Mouse (Mus musculus) forebrain, embryonic 11.5 days (tissue): Measurements from ENCODE around the gene Tmem44. TPM values are rescaled to one million over a fixed set of nuclear protein-coding genes. Genes with fewer than 3 reads are reported as not detected.

Experiments used
- ATAC-seq: fragments of 200-750 bp; cut with Nextera tagmentation; replicated peaks from 2 replicates; pipeline ENCODE4 v1.8.0; 2017; ENCODE audit warnings: moderate TSS enrichment; ENCODE audit not compliant: low FRiP score
- DNase-seq: peaks from one replicate; pipeline ENCODE4 v3.0.0-alpha.2; 2017; ENCODE audit warnings: low spot score
- H3K27ac ChIP-seq: fragments of 300-500 bp; sonication (generic); 2 replicates; pipeline ENCODE4 v1.5.1; 2014; ENCODE audit warnings: low read depth, low read length
- H3K27me3 ChIP-seq: fragments of 300-500 bp; sonication (generic); 2 replicates; pipeline ENCODE4 v1.6.1; 2014; ENCODE audit warnings: mild to moderate bottlenecking, low read length, mixed read lengths; ENCODE audit not compliant: control insufficient read depth, insufficient read depth
- H3K36me3 ChIP-seq: fragments of 300-500 bp; sonication (generic); 2 replicates; pipeline ENCODE4 v1.6.1; 2014; ENCODE audit warnings: mild to moderate bottlenecking, low read length, moderate library complexity, mixed read lengths; ENCODE audit not compliant: control insufficient read depth, insufficient read depth
- H3K4me1 ChIP-seq: fragments of 300-500 bp; sonication (generic); replicated peaks from 2 replicates; pipeline ENCODE4 v1.6.1; 2014; ENCODE audit warnings: low read length, mixed read lengths; ENCODE audit not compliant: control insufficient read depth, insufficient read depth
- H3K4me2 ChIP-seq: fragments of 300-500 bp; sonication (generic); 2 replicates; pipeline ENCODE4 v1.6.1; 2014; ENCODE audit warnings: low read depth, mild to moderate bottlenecking, low read length, moderate library complexity, mixed read lengths; ENCODE audit not compliant: severe bottlenecking
- H3K4me3 ChIP-seq: fragments of 300-500 bp; sonication (generic); 2 replicates; pipeline ENCODE4 v1.5.1; 2014; ENCODE audit warnings: low read depth, low read length
- H3K9ac ChIP-seq: fragments of 300-500 bp; sonication (generic); 2 replicates; pipeline ENCODE4 v1.6.1; 2014; ENCODE audit warnings: low read length
- H3K9me3 ChIP-seq: fragments of 300-500 bp; sonication (generic); 2 replicates; pipeline ENCODE4 v1.6.1; 2016; ENCODE audit warnings: low read length, mixed read lengths; ENCODE audit not compliant: control insufficient read depth
- WGBS: fragments of 180-500 bp; shearing (Covaris S2); extraction: QIAGEN DNeasy Blood & Tissue Kit; methylation state at CpG from one replicate; pipeline ENCODE4 v1.1.7; 2014; 5-methylcytosine and 5-hydroxymethylcytosine counted together
- polyA plus RNA-seq: library from polyadenylated mRNA; unstranded; fragments of >200 nt; fragmentation: Nextera tagmentation; extraction: Ambion mirVana; gene quantifications from 2 replicates; pipeline ENCODE4 v1.2.1, GENCODE M21; 2014

Gene Tmem44
- polyA plus RNA-seq, 1 experiment from 2014 or later: 26.3 TPM

DNA sequence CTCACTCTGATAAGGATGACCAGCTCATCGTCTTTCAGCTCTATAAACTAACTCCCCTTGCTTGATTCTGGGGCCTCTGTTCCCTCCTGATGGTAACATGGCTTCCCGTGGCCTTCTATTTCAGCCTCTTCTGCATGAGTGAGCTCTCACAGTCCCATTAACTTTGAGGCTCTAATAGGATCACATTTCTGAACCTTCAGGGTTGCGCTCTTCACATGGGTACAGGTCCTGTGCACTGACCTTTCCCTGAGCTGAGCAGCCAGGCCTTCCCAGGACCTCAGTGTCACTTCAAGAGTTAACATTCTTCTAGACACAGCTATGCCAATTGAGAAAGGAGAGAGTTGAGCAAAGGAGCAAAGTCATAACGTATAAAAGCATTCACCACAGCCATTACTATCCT lies 60.3 kb downstream of the Tmem44 start:
- Histone ChIP-seq H3K4me3 (no peak overlapping the region), H3K36me3 (no peaks in the 10 kb centered on the region), H3K27ac (no peak overlapping the region), H3K4me1 (peaks cover 4% of the 10 kb centered on the region; the same call in 1 of the 2 replicates), H3K4me2 (no peak overlapping the region), H3K9me3 (no peaks in the 10 kb centered on the region), H3K9ac (no peak overlapping the region), H3K27me3 (no peaks in the 10 kb centered on the region)
- DNase-seq (no peak), ATAC-seq (no peak)
- WGBS: 22% methylated on average over 4 of the region's 4 CpGs

DNA sequence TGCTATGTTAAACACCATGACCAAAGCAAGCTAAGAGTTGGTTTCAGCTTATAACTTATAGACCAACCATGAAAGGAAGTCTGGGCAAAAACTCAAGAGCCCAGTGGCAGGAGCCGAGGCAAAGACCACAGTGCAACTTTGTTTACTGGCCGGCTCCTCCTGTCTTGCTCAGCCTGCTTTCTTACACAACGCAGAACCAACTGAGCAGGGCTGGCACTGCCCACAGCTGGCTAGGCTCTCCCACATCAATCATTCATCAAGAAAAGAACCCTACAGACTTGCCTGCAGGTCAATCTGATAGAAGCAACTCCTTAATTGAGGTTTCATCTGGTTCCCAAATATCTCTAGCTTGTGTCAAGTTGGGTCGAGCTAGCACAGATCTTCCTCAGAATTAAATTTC lies 61.0 kb downstream of the Tmem44 start:
- no peaks in the 10 kb centered on the region for H3K36me3 ChIP-seq
- H3K4me1 ChIP-seq: peaks cover 4% of the 10 kb centered on the region; the same call in 1 of the 2 replicates
- DNase-seq (no peak), ATAC-seq (no peak)
- no peak overlapping the region for H3K4me3 ChIP-seq
- H3K9me3 ChIP-seq: no peaks in the 10 kb centered on the region
- H3K9ac ChIP-seq: no peak overlapping the region
- no peak overlapping the region for H3K4me2 ChIP-seq
- no peak overlapping the region for H3K27ac ChIP-seq
- 78% methylated on average over 4 of the region's 4 CpGs for WGBS
- H3K27me3 ChIP-seq: no peaks in the 10 kb centered on the region

DNA sequence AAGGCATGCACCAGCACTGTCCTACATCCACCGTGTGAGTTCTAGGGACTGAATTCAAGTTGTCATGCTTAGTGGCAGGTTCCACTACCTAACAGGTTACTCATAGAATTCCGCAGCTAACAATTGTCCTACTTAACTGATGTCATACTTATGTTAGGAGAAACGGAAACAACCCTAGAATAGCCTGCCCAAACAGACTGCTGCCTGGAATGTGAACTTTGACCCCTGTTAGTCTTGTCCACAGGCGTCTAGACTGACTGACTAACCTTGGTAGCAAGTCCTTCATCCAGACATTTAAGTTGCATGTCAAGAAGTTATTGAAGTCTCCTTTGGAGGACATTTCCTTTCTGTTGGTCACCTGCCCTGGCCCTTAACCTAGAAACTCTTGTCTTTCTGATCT lies 64.1 kb downstream of the Tmem44 start:
- DNase-seq (no peak), ATAC-seq (no peak)
- no peak overlapping the region for H3K9ac ChIP-seq
- H3K4me1 ChIP-seq: peaks cover 4% of the 10 kb centered on the region; the same call in 1 of the 2 replicates
- 75% methylated on average over 4 of the region's 4 CpGs for WGBS
- H3K27me3 ChIP-seq: no peaks in the 10 kb centered on the region
- no peaks in the 10 kb centered on the region for H3K9me3 ChIP-seq
- no peak overlapping the region for H3K4me2 ChIP-seq
- H3K27ac ChIP-seq: no peak overlapping the region
- H3K36me3 ChIP-seq: no peaks in the 10 kb centered on the region
- no peak overlapping the region for H3K4me3 ChIP-seq

DNA sequence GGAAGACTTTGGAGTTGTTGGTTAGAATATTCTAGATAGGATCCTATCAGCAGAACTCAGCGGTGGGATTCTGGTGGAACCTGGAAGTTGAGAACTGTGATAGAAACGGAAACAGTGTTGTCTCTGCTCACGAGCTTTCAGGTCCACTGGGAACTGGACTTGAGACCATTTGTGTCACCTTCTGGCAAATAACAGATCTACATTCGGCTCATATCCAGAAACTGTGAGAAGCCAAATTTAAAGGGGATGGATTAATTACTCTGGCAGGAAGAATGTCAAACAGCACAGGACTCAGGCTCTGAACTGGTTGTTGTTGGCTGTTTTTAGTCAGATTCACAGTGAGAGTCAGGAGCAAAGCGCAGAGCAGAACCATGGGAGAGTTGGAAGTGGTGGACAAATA lies 72.9 kb downstream of the Tmem44 start:
- DNase-seq (no peak), ATAC-seq (no peak)
- no peak overlapping the region for H3K4me2 ChIP-seq
- WGBS: 92% methylated on average over 5 of the region's 5 CpGs
- H3K9ac ChIP-seq: no peak overlapping the region
- no peak overlapping the region for H3K4me3 ChIP-seq
- H3K27me3 ChIP-seq: no peaks in the 10 kb centered on the region
- H3K36me3 ChIP-seq: no peaks in the 10 kb centered on the region
- no peak overlapping the region for H3K27ac ChIP-seq
- H3K4me1 ChIP-seq: no peaks in the 10 kb centered on the region
- no peaks in the 10 kb centered on the region for H3K9me3 ChIP-seq

DNA sequence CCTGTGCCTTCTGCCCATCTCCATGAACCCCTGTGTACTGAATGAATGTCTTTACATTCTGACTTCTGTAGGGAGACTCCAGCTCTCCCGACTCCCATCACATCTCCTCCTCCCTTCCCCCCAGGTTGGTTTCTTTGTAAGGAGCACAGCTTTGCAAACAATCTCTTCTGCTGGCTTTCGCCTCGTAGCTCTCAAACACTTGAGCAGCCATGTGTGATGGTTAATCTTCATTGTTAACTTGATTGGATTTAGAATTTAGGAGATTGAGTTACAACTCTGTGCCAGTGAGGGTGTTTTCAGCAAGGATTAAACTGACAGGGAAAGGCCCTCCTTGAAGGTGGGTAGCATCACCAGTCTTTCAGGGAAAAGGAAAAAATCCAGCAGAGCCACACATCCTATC lies 73.6 kb downstream of the Tmem44 start:
- no peak overlapping the region for H3K27ac ChIP-seq
- no peak for ATAC-seq
- 20% methylated on average over 3 of the region's 3 CpGs for WGBS

DNA sequence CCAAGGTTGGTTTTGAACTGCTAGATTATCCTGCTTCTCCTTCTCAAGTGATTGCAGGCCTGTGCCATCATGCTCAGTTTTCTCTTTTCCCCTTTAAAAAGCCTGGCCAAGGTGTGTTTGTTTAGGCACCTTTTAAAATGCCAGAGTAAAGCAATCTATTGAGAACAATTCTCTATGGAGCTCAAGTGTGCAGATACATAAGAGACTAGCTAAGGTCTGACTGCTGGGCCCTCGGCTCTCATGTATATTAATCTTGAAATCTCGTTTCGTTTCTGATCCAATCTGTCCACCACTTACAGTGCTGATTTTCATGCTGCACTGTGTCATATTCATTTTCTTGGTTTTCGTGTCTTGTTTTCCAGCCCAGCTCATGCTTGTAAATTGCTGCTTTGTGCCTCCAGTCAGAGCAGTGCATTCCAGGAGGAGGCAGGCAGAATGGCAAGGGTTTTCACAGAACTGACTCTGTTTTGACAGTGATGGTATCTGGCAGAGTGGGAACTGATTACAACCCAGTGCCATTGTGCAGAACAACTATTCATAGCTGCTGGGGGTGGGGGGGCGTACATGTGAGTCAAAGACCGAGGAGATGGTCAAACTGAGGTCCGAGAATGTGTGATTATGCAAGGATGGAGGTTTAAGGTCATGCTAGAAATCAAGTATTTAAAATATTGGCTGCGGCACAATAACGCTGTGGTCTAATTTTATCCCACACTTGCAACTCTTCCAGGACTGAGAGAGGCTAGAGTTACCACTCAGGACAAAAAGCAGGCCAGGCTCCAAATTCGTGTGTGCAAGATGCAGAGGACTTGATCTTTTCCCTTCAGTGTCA lies 74.8 kb downstream of the Tmem44 start:
- Histone ChIP-seq H3K4me2 (no peak overlapping the region), H3K9me3 (no peaks in the 10 kb centered on the region; the same call in 1 of the 2 replicates), H3K4me1 (no peaks in the 10 kb centered on the region), H3K27me3 (no peaks in the 10 kb centered on the region), H3K9ac (no peak overlapping the region), H3K27ac (no peak overlapping the region), H3K4me3 (no peak overlapping the region), H3K36me3 (no peaks in the 10 kb centered on the region)
- ATAC-seq: no peak
- 63% methylated on average over 10 of the region's 10 CpGs for WGBS
- DNase-seq: no peak

More for the DNA sequence above, 73.6 kb downstream of the Tmem44 start:
- Histone ChIP-seq H3K36me3 (no peaks in the 10 kb centered on the region), H3K9me3 (no peaks in the 10 kb centered on the region), H3K4me1 (no peaks in the 10 kb centered on the region), H3K4me3 (no peak overlapping the region), H3K27me3 (no peaks in the 10 kb centered on the region), H3K4me2 (no peak overlapping the region), H3K9ac (no peak overlapping the region)
- DNase-seq: no peak

DNA sequence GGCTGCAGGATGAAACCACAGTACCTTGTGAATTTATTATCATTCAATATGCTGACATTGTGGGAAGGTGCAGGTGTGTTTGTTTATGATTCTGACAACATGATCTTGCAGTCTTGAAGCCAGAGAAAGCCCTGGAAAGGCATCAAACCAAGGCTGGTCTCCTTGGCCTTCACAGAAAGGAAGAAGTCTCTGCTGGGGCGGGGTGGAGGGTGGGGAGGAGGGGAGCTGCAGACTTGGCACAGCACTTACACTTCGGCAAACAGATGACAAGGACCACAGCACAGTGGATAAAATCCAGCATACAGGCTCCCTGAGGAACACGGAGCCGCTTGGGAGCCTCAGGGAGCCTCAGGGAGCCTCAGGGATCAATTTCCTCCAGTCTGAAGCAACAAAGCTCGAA lies 78.2 kb downstream of the Tmem44 start:
- no peaks in the 10 kb centered on the region for H3K4me1 ChIP-seq
- H3K9ac ChIP-seq: no peak overlapping the region
- no peak for DNase-seq
- H3K9me3 ChIP-seq: no peaks in the 10 kb centered on the region; the same call in 1 of the 2 replicates
- 77% methylated on average over 5 of the region's 5 CpGs for WGBS
- no peaks in the 10 kb centered on the region for H3K27me3 ChIP-seq
- no peak for ATAC-seq
- H3K27ac ChIP-seq: no peak overlapping the region
- no peaks in the 10 kb centered on the region for H3K36me3 ChIP-seq
- H3K4me3 ChIP-seq: no peak overlapping the region
- H3K4me2 ChIP-seq: no peak overlapping the region

DNA sequence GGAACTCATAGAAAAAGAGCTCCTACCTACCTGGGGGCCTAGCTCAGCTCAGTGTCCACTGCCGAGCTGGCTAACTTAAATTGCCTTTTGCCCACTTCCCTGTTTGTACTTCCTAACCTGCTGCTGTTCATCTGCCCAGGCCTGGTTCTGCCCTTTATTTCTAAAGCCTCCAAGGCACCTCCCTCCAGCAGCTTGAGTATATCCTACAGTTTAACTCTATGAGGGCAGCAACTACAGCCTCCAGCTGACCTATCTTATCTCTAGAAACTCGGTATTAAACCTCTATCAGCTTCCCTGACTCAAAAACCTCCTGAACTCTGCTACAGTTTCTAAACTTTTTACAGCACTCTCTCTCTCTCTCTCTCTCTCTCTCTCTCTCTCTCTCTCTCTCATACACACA lies 78.7 kb downstream of the Tmem44 start:
- DNase-seq: no peak
- Histone ChIP-seq H3K4me2 (no peak overlapping the region), H3K36me3 (no peaks in the 10 kb centered on the region), H3K9ac (no peak overlapping the region), H3K27ac (no peak overlapping the region), H3K27me3 (no peaks in the 10 kb centered on the region), H3K4me1 (no peaks in the 10 kb centered on the region), H3K9me3 (no peaks in the 10 kb centered on the region; the same call in 1 of the 2 replicates), H3K4me3 (no peak overlapping the region)
- WGBS: 88% methylated on average over 2 of the region's 2 CpGs
- no peak for ATAC-seq

DNA sequence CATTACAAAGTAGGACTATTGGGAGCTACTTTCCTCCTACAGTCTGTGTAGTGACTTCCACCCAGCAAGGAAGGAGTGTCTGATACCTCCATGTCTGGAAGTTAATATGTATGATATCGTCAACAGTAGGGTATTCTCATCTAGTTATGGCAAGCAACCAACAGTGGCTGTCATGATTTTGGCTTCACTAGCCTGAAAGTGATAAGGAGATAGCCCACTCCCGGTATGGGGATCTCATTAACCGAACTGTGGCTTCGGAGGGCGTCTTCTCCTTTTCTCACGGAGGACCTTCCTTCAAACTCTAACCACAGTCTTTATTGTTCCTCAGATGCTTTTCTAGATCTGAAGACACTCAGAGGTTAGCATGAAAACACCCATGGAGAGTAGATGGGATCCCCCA lies 81.7 kb downstream of the Tmem44 start:
- H3K4me1 ChIP-seq: no peaks in the 10 kb centered on the region
- no peak overlapping the region for H3K9ac ChIP-seq
- no peak overlapping the region for H3K4me2 ChIP-seq
- H3K27ac ChIP-seq: no peak overlapping the region
- 92% methylated on average over 6 of the region's 6 CpGs for WGBS
- DNase-seq: no peak
- H3K36me3 ChIP-seq: no peaks in the 10 kb centered on the region
- no peaks in the 10 kb centered on the region for H3K27me3 ChIP-seq
- ATAC-seq: no peak
- H3K4me3 ChIP-seq: no peak overlapping the region
- H3K9me3 ChIP-seq: no peaks in the 10 kb centered on the region; the same call in 1 of the 2 replicates
